Mouse (Mus musculus) liver, embryonic 13.5 days (tissue): ENCODE measurements at regions not wholly inside any gene's neighbourhood (a gene's known extent, or its start where the extent isn't known, plus 50 kb on each side); places are given as distances from the start of the nearest gene placed in this dataset.
"Not testable (repeated sequence)": the region's sequence is repeated elsewhere in the genome, so short reads cannot be mapped to it uniquely, and the experiment has no call there.

ENCODE experiments used
- ATAC-seq: fragments of 200-750 bp; cut with Nextera tagmentation; 2 replicates; pipeline ENCODE4 v1.8.0; 2017; ENCODE audit warnings: low read depth, mild to moderate bottlenecking, moderate number of reproducible peaks, moderate library complexity
- DNase-seq: peaks from one replicate; pipeline ENCODE4 v3.0.0; 2022
- H3K27ac ChIP-seq: fragments of 300-500 bp; sonication (generic); 2 replicates; pipeline ENCODE4 v1.5.1; 2015; ENCODE audit warnings: moderate library complexity, mild to moderate bottlenecking, inconsistent platforms
- H3K27me3 ChIP-seq: fragments of 300-500 bp; sonication (generic); 2 replicates; pipeline ENCODE4 v1.6.1; 2015; ENCODE audit warnings: mild to moderate bottlenecking, inconsistent platforms
- H3K36me3 ChIP-seq: fragments of 300-500 bp; sonication (generic); 2 replicates; pipeline ENCODE4 v1.6.1; 2015; ENCODE audit warnings: mild to moderate bottlenecking, inconsistent platforms
- H3K4me1 ChIP-seq: fragments of 300-500 bp; sonication (generic); replicated peaks from 2 replicates; pipeline ENCODE4 v1.6.1; 2015; ENCODE audit warnings: inconsistent platforms
- H3K4me2 ChIP-seq: fragments of 300-500 bp; sonication (generic); 2 replicates; pipeline ENCODE4 v1.6.1; 2015; ENCODE audit warnings: inconsistent platforms, mild to moderate bottlenecking, moderate library complexity
- H3K4me3 ChIP-seq: fragments of 300-500 bp; sonication (generic); replicated peaks from 2 replicates; pipeline ENCODE4 v1.5.1; 2015; ENCODE audit warnings: mild to moderate bottlenecking, inconsistent platforms
- H3K9ac ChIP-seq: fragments of 300-500 bp; sonication (generic); 2 replicates; pipeline ENCODE4 v1.6.1; 2015; ENCODE audit warnings: mild to moderate bottlenecking, inconsistent platforms
- H3K9me3 ChIP-seq: fragments of 300-500 bp; sonication (generic); replicated peaks from 2 replicates; pipeline ENCODE4 v1.6.1; 2016; ENCODE audit warnings: inconsistent platforms
- WGBS: fragments of 180-500 bp; shearing (Covaris S2); methylation state at CpG from one replicate; pipeline ENCODE4 v1.1.7; 2015; ENCODE audit not compliant: insufficient replicate concordance; 5-methylcytosine and 5-hydroxymethylcytosine counted together

DNA sequence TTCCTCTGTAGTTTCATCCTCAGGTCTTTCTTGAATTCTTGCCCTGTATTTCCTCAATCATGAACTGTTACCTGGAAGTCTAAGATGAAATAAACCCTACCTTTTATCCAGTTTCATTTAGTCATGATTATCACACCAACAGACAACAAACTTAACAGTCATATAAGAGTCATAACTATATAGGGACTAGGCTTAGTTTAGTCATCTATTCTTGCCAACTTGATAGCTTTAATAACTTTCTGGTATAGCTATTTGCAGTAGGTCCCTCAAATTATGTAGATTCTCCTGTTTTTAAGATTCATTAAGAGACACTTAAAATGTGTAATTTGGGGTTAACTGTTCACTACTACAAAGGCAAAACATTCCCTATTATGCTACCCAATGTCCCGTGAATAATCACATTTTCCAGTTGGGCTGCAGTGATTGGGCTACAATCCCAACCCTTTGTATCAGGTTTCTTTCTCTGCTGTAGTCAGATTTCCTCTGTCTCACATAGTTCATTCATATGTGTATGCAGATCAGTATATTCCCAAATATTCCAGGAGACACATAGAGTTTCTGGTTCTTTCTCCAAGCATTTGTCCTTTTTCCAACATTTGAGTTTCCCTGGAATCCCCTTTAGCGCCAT lies 396.4 kb upstream of the Nectin3 start:
- no peaks in the 10 kb centered on the region for H3K4me1 ChIP-seq
- WGBS = 67% methylated on average over 2 of the region's 2 CpGs

DNA sequence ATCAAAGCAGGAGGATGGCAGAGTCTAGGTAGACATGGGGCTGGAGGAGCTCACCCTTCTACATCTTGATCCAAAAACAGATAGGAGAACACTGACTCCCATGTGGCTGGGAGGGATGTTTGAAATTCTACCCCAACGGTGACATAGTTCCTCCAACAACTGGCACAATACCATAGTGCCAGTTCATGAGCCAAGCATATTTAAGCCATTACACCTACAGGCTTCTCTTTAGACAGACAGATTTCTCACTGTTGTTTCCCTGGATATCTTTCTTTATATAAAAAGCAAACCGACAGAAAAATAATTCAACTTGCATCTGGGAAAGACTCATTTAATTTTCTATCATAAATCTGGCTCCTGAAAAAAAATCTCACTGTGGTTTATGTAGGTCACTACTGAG lies 380.4 kb upstream of the Nectin3 start:
- Histone ChIP-seq H3K27ac (no peak overlapping the region), H3K4me2 (no peak overlapping the region), H3K27me3 (no peaks in the 10 kb centered on the region), H3K9ac (no peak overlapping the region), H3K9me3 (no peaks in the 10 kb centered on the region), H3K4me3 (no peak overlapping the region), H3K4me1 (no peaks in the 10 kb centered on the region), H3K36me3 (no peaks in the 10 kb centered on the region)
- DNase-seq (no peak), ATAC-seq (no peak)
- 70% methylated on average over 2 of the region's 2 CpGs for WGBS

More for the DNA sequence above, 396.4 kb upstream of the Nectin3 start:
- Histone ChIP-seq H3K9me3 (no peaks in the 10 kb centered on the region), H3K36me3 (no peaks in the 10 kb centered on the region), H3K9ac (no peak overlapping the region), H3K27me3 (no peaks in the 10 kb centered on the region), H3K27ac (no peak overlapping the region), H3K4me2 (no peak overlapping the region), H3K4me3 (no peak overlapping the region)
- DNase-seq (no peak), ATAC-seq (no peak)

DNA sequence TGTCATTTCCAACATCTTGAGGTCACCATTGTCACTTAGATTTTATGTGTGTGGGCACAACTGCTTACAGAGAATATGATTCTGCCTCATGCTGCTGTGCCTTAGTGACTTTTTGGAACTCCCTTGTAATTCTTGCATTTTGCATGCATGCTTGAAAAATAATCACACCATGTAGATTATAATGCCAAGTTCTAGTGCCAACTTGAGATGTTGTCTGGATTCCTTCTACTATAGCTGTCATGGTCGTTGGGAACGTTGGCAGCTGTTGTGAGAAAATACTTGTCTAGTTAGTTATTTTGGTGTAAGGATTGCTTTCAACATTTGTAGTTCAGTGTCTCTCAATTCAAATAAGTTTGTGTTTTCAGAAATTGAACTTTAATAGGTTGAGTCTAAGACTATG lies 365.6 kb upstream of the Nectin3 start:
- Histone ChIP-seq H3K27me3 (no peaks in the 10 kb centered on the region), H3K9me3 (no peaks in the 10 kb centered on the region), H3K4me1 (no peaks in the 10 kb centered on the region), H3K4me2 (no peak overlapping the region), H3K9ac (no peak overlapping the region), H3K27ac (no peak overlapping the region), H3K36me3 (no peaks in the 10 kb centered on the region), H3K4me3 (no peak overlapping the region)
- DNase-seq (no peak), ATAC-seq (no peak)
- WGBS = 63% methylated on average over 2 of the region's 2 CpGs

DNA sequence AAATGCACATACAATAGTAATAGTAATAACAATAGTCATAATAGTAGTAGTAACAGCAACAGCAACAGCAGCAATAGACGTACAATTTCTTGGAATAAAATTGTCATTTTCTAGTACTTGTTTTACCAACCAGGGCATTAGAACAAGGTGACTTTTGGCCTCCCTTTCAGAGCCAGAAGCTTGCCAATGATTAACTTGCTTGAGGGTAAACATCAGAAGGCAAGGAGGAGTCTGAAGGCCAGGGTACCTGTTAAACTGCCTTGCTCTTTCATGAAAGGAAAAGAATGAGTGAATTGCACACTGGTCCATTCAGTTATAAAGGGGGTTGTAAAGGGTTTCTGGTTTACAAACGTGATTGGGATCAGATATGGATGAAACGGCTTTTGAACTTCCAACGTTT lies 351.2 kb upstream of the Nectin3 start:
- ATAC-seq = peak; percentile 48; the same call in 1 of the 2 replicates
- no peak overlapping the region for H3K27ac ChIP-seq
- no peak overlapping the region for H3K4me2 ChIP-seq
- H3K27me3 ChIP-seq = no peaks in the 10 kb centered on the region
- H3K4me3 ChIP-seq = no peak overlapping the region
- no peaks in the 10 kb centered on the region for H3K4me1 ChIP-seq
- H3K36me3 ChIP-seq = no peaks in the 10 kb centered on the region
- no peak overlapping the region for H3K9ac ChIP-seq
- no peak for DNase-seq
- no peaks in the 10 kb centered on the region for H3K9me3 ChIP-seq
- WGBS = 66% methylated on average over 4 of the region's 4 CpGs

DNA sequence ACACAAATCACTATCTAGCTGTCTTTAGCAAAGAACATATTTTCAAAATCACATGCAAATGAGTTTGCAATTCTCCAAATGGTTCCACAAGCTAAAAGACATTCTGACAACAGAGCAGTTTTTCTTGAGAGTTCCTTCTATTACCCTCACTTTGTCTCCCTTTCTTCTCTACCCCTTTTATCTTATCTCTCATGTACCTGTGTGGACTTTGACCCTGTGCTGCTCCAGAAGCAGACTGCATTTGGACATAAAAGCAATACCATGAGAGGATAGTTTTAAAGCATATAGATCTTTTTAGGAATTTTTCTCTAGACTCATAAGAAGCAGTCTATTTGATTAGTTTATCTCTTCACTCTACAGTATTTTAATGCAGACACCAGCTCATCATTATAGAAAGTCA lies 350.4 kb upstream of the Nectin3 start:
- Histone ChIP-seq H3K9me3 (no peaks in the 10 kb centered on the region), H3K4me3 (no peak overlapping the region), H3K9ac (no peak overlapping the region), H3K27me3 (no peaks in the 10 kb centered on the region), H3K4me2 (no peak overlapping the region), H3K4me1 (no peaks in the 10 kb centered on the region), H3K36me3 (no peaks in the 10 kb centered on the region), H3K27ac (no peak overlapping the region)
- ATAC-seq (no peak), DNase-seq (no peak)

DNA sequence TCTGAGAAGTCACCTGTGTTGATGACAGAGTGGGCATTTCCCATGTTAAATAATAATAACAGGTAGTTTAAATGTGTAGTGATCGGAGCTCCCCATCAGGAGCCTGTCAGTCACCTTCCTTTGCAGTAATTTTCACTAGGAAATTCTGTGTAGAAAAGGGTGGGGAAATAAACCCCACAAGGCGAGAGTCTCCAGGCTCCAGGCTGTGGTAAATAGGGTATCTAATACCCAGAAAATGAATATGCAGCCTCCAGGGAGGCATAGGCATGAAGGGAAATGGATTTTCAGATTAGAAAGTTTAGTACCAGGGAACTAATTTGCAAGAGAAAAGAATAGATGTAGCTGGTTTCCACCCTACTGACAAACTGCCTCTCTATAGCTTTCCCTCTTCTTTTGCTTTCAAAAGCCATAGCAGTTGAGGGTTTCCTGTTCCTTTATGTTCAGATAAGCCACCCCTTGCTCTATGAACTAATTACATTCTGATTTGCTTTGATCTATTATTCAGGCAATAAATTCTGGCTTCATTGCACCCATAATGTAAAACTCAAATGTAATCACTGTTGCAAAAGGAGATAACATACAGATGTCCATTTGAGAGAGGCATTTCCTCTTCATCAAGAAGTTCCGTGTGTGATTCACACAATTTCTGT lies 349.5 kb upstream of the Nectin3 start:
- no peaks in the 10 kb centered on the region for H3K27me3 ChIP-seq
- no peak overlapping the region for H3K9ac ChIP-seq
- ATAC-seq = no peak
- H3K4me2 ChIP-seq = no peak overlapping the region
- H3K27ac ChIP-seq = no peak overlapping the region
- DNase-seq = no peak
- no peak overlapping the region for H3K4me3 ChIP-seq
- H3K9me3 ChIP-seq = no peaks in the 10 kb centered on the region
- no peaks in the 10 kb centered on the region for H3K4me1 ChIP-seq
- 49% methylated on average over 3 of the region's 3 CpGs for WGBS
- no peaks in the 10 kb centered on the region for H3K36me3 ChIP-seq

DNA sequence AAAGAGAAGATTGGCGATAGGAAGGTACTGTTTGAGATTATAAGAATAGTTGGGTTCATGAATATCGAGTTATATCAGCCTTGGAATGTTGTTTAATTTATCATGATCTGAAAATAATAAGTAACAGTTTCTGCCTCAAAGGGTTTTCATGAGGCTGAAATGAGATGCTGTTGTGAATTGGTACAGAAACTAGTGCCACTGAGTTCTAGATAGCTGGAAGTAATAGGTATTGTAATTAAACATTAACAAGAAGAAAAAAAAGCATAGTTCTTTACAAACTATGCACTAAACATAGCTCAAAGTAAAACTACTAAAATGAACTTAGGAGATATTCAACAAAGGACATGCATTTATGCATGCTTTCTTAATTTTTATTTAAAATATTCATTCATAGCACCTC lies 342.9 kb upstream of the Nectin3 start:
- no peaks in the 10 kb centered on the region for H3K27me3 ChIP-seq
- H3K36me3 ChIP-seq = no peaks in the 10 kb centered on the region
- 56% methylated on average over 2 of the region's 2 CpGs for WGBS
- no peaks in the 10 kb centered on the region for H3K9me3 ChIP-seq
- no peak overlapping the region for H3K4me3 ChIP-seq
- H3K4me1 ChIP-seq = no peaks in the 10 kb centered on the region
- no peak for ATAC-seq
- no peak overlapping the region for H3K27ac ChIP-seq
- H3K4me2 ChIP-seq = no peak overlapping the region
- DNase-seq = no peak
- no peak overlapping the region for H3K9ac ChIP-seq

DNA sequence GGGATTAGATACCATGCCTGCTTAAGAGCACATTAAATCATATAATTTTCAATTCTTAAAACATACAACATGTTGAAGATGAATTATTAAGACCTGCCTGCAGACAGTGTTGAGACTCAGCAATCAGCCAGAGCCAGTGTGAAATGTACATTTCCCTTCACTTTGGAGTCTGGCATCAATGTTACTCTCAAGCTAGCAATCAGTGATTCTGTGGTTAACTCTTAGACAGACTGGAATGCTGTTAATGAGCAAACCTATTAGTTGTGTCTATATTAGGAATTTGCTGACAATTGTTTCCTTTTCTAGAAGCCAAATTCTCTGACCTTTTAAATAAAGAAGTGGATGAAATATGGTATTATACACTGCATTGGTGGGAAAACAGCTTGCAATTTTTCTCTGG lies 342.4 kb upstream of the Nectin3 start:
- H3K4me3 ChIP-seq = no peak overlapping the region
- no peak for ATAC-seq
- H3K9me3 ChIP-seq = no peaks in the 10 kb centered on the region

DNA sequence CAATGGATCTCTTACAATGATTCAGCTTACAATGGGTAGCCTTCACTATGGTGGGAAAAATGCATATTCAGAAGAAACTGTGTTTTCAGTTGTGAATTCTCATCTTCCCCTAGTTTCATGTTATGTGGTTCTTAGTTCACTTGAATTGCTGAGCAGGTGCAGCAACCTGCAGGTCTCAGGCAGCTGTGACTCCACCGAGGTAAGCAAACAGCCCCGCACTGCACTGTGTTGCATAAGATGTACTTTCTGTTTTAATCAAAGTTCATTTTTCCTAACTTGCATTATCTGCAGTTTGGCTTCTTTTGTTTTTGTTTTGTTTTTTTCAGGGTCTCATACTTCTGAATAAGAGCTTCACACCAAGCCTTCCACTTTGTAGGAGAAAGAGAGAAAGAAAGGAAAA lies 326.8 kb upstream of the Nectin3 start:
- Histone ChIP-seq H3K27me3 (no peaks in the 10 kb centered on the region), H3K36me3 (no peaks in the 10 kb centered on the region), H3K27ac (no peak overlapping the region), H3K9me3 (no peaks in the 10 kb centered on the region), H3K9ac (no peak overlapping the region), H3K4me3 (no peak overlapping the region), H3K4me2 (no peak overlapping the region), H3K4me1 (no peaks in the 10 kb centered on the region)
- ATAC-seq = no peak
- no peak for DNase-seq
- 60% methylated on average over 2 of the region's 2 CpGs for WGBS

More for the DNA sequence above, 342.4 kb upstream of the Nectin3 start:
- no peaks in the 10 kb centered on the region for H3K27me3 ChIP-seq
- no peak overlapping the region for H3K4me2 ChIP-seq
- H3K27ac ChIP-seq = no peak overlapping the region
- H3K4me1 ChIP-seq = no peaks in the 10 kb centered on the region
- no peaks in the 10 kb centered on the region for H3K36me3 ChIP-seq
- H3K9ac ChIP-seq = no peak overlapping the region
- no peak for DNase-seq

DNA sequence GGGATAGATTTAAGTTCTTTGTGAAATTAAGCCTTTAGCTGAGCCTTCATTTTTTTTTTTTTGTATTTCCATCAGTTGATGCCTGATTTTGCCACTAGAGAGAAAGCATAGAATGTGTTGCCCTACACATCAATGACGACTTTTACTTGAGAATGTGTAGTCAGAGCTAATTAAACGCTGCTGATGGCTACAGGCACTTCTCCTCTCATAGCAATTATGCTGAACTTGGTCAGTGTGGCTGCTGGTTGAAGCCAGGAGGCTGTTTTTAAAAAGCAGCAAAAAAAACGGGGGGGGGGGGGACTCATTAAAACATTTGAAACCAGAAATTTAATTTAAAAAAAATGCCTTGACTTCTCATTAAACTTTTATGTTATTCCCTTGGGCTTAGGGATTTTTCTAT lies 324.4 kb upstream of the Nectin3 start:
- Histone ChIP-seq H3K4me3 (no peak overlapping the region), H3K27me3 (no peaks in the 10 kb centered on the region), H3K4me2 (no peak overlapping the region), H3K36me3 (no peaks in the 10 kb centered on the region), H3K27ac (no peak overlapping the region), H3K9me3 (no peaks in the 10 kb centered on the region), H3K4me1 (no peaks in the 10 kb centered on the region), H3K9ac (no peak overlapping the region)
- whole genome bisulfite sequencing = 26% methylated on average over 3 of the region's 3 CpGs
- ATAC-seq = no peak
- DNase-seq = no peak

DNA sequence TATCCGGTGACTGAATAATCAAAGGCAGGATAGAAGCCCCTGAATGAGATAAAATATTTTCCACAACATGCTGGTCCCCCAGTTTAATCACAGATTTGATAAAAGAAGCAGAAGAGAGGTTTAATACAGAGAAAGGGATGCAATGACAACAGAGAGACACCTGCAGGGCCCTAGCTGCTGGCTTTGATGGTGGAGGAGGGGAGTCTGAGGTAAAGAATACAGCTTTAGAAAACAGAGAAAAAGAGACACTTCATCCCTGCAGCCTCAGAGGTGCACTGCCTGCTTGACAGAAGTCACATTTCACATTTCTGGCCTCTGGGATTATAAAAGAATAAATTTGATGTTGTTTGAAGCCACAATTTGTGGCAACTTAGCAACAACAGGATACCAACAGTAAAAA lies 319.9 kb upstream of the Nectin3 start:
- no peak for DNase-seq
- Histone ChIP-seq H3K4me2 (no peak overlapping the region), H3K27me3 (no peaks in the 10 kb centered on the region), H3K27ac (no peak overlapping the region), H3K36me3 (no peaks in the 10 kb centered on the region), H3K4me3 (no peak overlapping the region), H3K9me3 (no peaks in the 10 kb centered on the region), H3K9ac (no peak overlapping the region), H3K4me1 (no peaks in the 10 kb centered on the region)
- no peak for ATAC-seq
- 61% methylated on average over 1 of the region's 1 CpGs for WGBS

DNA sequence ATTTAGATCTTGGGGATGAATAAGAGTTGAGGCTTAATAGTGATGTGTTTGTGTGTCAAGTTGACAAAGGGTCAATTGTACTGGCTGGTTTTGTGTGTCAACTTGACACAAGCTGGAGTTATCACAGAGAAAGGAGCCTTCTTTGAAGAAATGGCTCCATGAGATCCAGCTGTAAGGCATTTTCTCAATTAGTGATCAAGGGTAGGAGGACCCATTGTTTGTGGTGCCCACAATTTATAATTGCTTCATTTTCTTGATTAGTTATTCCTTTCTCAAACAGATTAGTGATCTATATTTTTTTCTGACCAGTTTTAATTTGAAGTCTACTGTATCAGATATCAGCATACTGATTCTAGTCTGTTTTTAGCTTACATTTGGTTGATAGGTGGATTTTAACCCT lies 313.5 kb upstream of the Nectin3 start:
- not testable (repeated sequence) for H3K9me3 ChIP-seq, H3K27ac ChIP-seq, H3K36me3 ChIP-seq, DNase-seq, H3K4me1 ChIP-seq, H3K9ac ChIP-seq, H3K27me3 ChIP-seq, H3K4me2 ChIP-seq, ATAC-seq, H3K4me3 ChIP-seq
